14 mouse cellular contexts compared by ENCODE assay signal in genomic region chr13:20061031-20061430, GRCm38 (mm10). TPM values are rescaled to one million over a fixed set of nuclear protein-coding genes. Genes with fewer than 3 reads are reported as not detected.
DNase-seq lines count a peak whose midpoint lies in the region.
"Had no signal": no experiment of that assay in that cellular context is flagged by ENCODE, and none has a peak within 500 bp of the region (broad histone marks: within the 10 kb centered on the region; RNA-seq: fewer than 3 reads in every experiment).

No protein-coding gene starts in this region.

- peak; percentile 5 for DNase-seq in cerebellum, adult 9-10 months
- no peak for DNase-seq in cerebellum, adult 8-10 months
- DNase-seq in cerebellum, postnatal 14 days: peak; percentile 66 to 73
- no peak for DNase-seq in cerebellum, adult 11-12 months
- peak; percentile 18 for DNase-seq in left cerebral cortex, postnatal 4 days
- no peak for DNase-seq in left cerebral cortex, postnatal 36 days (ENCODE audit: low spot score in 2 of 2)
- DNase-seq: adrenal gland, postnatal 10 days; adrenal gland, postnatal 36 days; B cell, adult 2 months; gastrocnemius, postnatal 25 days; heart, adult 18-20 months; heart, postnatal 10 days; heart, postnatal 36 days; kidney, adult 2 months had no signal

- intact Hi-C loops in left cerebral cortex, postnatal 4 days (cut with DNase I): no loop called here
- intact Hi-C loops in left cerebral cortex, postnatal 36 days (cut with DNase I): no loop called here

RNA-seq across cellular contexts. Expression of gene Elmo1, which starts 29.4 kb away (rescaled TPM):
- total RNA-seq in left cerebral cortex, postnatal 4 days (2021): 10 to 100 TPM; 46.6 to 46.9 TPM
- 10 to 100 TPM; 61.7 to 75.4 TPM for total RNA-seq in left cerebral cortex, postnatal 36 days (2021)

Comparison
In these comparisons a context has a peak if more than half of its experiments do, and no peak if none do; other contexts are left out.
1. DNase-seq: peak in cerebellum, adult 9-10 months (single experiment), cerebellum, postnatal 14 days (2 of 2) and left cerebral cortex, postnatal 4 days (single experiment); none in cerebellum, adult 8-10 months (single experiment), cerebellum, adult 11-12 months (single experiment) and left cerebral cortex, postnatal 36 days (0 of 2).